Mouse (Mus musculus): ENCODE data around the gene Smoc1.

- TF ChIP-seq TAL1 (IDR thresholded peaks at IDR 0.05; ENCODE audit: low read length) (no peak), GATA1 (IDR thresholded peaks at IDR 0.05; ENCODE audit: low read length) (no peak)
Measured at GRCm38 (mm10) chr12:81175252-81175651, 148.6 kb downstream of the Smoc1 start.
